Mouse (Mus musculus): ENCODE measurements around the gene Grin3a.
A peak's percentile ranks its signal among the peaks of the same experiment; 100 is the strongest.
"Not testable (repeated sequence)": the region's sequence is repeated elsewhere in the genome, so short reads cannot be mapped to it uniquely, and the experiment has no call there.

Grin3a gene

DNA sequence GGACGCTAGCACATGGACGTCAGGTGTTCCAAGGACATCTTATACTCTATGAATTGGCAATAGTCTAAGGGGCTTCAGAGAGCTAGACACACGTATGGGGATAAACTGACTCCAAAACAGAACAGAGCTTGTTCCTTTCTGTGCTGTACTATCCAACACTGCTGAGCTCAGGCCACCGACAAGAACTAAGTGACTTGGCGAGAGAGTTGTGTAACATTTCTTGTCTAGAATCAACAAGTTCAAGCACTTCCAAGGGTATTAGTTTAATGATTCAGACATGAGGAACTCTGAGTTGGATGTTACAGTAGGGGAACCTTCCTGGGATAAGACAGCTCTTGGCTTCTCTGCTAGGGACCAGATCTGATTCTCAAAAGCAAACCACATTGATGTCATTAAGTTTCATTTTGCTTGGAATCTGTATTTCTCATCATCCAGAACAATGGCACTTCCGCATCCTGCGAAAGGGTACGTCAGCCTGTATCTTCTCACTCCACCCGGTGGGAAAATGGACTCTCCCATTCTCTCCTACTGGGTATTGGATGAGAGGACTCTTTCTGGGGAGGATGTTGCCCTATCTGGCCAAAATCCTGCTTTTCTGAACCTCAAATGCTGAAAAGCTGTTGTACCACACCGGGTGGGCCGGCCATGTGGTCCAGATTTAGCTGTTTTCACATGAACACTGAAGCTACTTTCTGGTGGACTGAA is 165.2 kb downstream of the Grin3a start:
- peak; percentile 24 to 55 for DNase-seq

DNA sequence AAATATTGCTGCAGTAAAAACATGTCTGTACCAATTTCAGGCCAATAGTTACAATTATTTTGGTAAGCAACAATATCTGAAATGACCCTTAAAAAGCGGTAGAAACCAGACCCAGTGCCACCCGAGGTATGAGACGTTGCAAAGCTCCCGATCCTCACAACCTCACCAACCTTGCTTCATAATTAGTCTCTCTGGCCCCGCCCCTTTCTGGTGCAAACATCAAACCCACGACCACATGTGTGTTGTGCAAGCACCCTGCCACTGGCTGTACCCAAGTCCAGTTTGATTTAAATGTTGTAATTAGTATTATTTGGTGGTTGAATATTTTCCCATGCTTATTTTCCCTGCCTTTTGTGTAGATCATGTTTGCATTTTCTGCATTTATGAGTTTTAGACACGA is 168.8 kb downstream of the Grin3a start:
- no peak for DNase-seq

DNA sequence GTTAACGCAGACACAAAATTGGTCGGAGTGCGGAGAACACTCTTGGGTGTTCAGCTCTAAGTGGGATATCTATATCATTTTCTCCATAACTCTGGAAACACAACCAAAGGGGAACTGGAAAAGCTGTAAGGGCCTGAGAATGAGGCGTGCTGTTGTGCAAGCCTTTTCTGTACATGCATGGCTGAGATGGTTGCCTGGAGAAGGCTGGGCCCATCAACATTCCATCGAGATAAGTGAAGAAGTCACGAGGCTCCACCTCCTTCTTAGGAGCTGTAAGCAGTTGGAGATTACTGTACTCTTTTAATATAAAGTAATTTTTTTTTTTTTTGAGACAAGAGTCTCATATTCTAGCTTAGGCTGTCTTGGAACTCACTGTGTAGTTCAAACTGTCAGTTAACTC is 169.5 kb downstream of the Grin3a start:
- DNase-seq, result peak; percentile 77 to 78

- no peak for DNase-seq
Observed at GRCm38 (mm10) chr4:49664850-49665249, 180.7 kb downstream of the Grin3a start.

DNA sequence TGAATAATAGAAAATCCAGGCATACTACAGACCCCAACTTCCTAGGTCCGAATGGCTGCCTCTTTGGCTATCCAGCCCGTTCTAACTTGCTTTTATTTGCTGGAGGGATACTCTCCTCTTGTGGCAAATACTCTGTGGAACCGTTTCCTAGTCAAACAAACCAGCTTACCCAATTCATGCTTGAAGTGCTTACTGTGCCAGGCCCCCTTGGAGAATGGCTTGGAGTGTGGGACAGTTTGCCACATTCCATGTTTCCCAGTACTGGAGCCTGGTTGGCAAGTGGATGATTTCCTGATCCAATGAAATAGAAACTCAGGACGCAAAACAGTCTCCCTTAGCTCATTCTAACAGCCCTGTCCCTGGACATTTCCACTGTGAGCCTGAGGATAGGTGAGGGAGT is 183.3 kb downstream of the Grin3a start:
- peak; percentile 64 to 77 for DNase-seq

DNA sequence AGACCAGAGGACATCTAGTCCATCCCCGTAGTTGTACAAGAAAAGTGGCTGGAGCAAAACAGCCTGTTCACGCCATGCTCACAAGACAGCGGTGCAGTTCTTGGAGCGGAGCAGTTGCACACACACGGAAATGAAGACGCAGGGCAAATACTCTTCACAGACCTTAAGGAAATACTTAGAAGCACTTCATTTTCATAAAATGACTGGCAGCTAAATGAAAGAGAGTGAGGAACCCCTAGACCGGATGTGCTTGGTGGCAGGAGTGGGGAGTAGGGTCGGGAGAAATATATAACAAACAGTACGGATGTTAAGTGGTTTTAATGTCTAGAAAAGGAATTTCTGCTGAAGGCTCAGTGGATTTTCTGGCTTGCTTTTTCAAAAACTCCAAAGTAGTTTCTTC is 183.9 kb downstream of the Grin3a start:
- peak in 1 of 2 experiments; percentile 33 for DNase-seq

DNA sequence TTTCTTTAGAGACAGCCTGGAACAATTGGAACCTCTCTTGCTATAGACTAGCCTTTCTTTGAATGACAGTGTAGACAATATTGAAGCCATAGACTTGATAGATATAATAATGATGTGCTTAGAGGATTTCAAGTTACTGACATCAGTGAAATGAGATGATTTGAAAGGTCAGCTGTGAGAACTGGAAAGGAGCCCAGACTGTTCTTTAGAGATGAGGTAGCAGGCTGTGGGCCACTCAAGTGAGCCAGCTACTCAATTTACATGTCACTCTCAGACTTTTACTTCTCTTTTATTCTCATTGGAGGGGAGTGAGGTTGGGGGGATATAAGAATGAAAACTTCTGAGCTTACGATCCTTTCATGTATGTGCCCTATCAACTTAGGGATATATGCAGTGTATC is 186.1 kb downstream of the Grin3a start:
- no peak for DNase-seq

GRCm38 (mm10) chr4:49639913-49640312 is 205.6 kb downstream of the Grin3a start:
- DNase-seq, result no peak

- DNase-seq, result no peak
Observed at GRCm38 (mm10) chr4:49637821-49638220, 207.7 kb downstream of the Grin3a start.

GRCm38 (mm10) chr4:49632139-49632481 is 213.4 kb downstream of the Grin3a start:
- DNase-seq, result no peak

GRCm38 (mm10) chr4:49631319-49632138 is 214.0 kb downstream of the Grin3a start, which contains the start of gene Rnf20:
Gene Rnf20 (plus strand): TSS chr4:49632006.
- DNase-seq, result peak; percentile 96 to 97

DNA sequence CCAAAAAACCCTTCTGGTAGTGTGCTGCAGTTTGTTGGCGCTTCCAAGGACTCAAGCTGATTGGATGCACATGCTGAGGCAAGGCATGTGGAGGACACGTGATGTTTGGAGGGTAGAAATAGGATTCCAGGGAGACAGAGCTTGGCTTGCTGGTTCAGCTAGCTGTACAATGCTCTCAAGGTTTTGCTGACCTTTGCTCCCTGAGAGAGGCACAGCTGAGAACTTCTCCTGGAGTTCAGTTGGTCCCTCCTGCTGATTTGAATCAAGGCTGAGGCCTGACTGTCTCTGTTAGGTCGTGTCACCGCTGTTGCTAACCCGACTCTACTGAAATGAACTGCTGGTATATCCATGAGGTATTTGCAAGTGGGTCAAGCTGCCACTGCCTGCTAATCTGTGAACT is 216.6 kb downstream of the Grin3a start:
- no peak for DNase-seq

GRCm38 (mm10) chr4:49626973-49627372 is 218.6 kb downstream of the Grin3a start:
- DNase-seq, result peak; percentile 67 to 77

DNA sequence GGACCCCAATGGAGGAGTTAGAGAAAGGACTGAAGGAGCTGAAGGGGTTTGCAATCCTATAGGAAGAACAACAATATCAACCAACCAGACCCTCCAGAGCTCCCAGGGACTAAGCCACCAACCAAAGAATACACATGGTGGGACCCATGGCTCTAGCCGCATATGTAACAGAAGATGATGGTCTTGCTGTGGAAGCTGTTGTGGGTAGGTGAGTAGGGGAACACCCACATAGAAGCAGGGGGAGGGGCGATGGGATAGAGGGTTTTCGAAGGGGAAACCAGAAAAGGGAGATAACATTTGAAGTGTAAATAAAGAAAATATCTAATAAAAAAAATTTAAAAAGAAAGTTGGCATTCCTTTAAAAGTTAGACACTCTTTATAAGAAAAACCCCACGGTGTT is 220.6 kb downstream of the Grin3a start:
- DNase-seq, result not testable (repeated sequence)

- no peak for DNase-seq
Observed at GRCm38 (mm10) chr4:49623916-49624315, 221.6 kb downstream of the Grin3a start.

DNA sequence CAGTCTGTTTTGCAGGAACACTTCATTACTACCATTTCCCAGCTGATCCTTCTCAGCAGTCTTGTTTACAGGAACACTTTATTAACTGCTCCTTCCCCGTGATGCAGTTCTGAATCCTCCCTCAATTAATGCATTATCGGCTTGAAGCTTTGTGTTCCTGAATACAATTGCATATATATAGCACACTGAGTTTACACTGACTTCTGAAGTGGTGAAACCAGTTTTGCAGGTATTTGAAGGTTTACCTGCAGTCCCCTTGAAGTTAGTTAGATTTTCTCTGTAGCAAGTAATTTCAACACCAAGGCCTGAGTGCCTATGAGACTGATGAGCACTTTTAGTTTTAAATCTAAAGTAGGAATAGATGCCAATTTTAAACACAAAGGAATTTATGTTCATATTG is 223.3 kb downstream of the Grin3a start:
- DNase-seq, result peak in 1 of 2 experiments; percentile 39

DNA sequence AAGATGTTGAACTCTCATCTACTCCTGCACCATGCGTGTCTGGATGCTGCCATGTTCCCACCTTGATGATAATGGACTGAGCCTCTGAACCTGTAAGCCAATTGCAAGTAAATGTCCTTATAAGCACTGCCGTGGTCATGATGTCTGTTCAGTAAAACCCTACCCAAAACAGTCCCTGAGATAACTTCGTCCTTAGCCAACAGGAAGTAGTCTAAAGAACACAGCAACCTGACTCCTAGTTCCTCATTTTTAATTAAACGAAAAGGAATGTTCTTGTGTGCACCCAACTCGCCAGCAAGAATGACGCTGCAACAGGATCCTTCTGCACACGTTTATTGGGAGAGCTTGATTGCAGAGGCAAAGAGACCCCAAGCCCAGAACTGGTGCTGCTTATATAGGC is 225.7 kb downstream of the Grin3a start:
- DNase-seq, result not testable (repeated sequence)

DNA sequence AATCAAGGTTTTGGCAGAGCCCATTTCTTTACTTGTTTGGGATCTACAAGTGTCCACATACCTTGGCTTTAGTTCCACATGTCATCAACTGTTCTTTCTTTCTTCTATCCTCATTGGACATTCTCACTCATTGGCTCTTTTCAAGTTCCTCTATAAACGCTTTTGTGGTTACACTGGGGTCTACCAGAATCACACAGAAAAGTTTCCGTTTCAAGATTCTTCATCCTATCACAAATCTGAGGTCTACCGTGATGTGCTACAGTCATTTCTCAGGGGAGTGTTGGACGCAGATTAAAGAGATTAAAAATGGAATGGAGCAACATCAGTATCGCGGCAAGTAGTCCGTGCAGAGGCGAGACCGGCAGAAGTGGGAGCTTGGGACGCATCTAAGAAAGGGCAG is 228.6 kb downstream of the Grin3a start:
- DNase-seq, result no peak
